Mouse (Mus musculus) midbrain, embryonic 10.5 days (tissue): ENCODE results near the gene Ankrd40. TPM values are rescaled to one million over a fixed set of nuclear protein-coding genes. Genes with fewer than 3 reads are reported as not detected.
A peak's percentile ranks its signal among the peaks of the same experiment; 100 is the strongest.

Experiments used
- DNase-seq: peaks from one replicate; pipeline ENCODE4 v3.0.0-alpha.2; 2017; ENCODE audit warnings: low spot score
- H3K27ac ChIP-seq: fragments of 300-500 bp; sonication (generic); replicated peaks from 2 replicates; pipeline ENCODE4 v1.5.1; 2016; ENCODE audit warnings: mild to moderate bottlenecking
- H3K27me3 ChIP-seq: fragments of 300-500 bp; sonication (generic); 2 replicates; pipeline ENCODE4 v1.6.1; 2016; ENCODE audit warnings: low read depth, mild to moderate bottlenecking; ENCODE audit not compliant: poor library complexity, severe bottlenecking
- H3K36me3 ChIP-seq: fragments of 300-500 bp; sonication (generic); 2 replicates; pipeline ENCODE4 v1.6.1; 2016; ENCODE audit warnings: mild to moderate bottlenecking, moderate library complexity
- H3K4me1 ChIP-seq: fragments of 300-500 bp; sonication (generic); 2 replicates; pipeline ENCODE4 v1.6.1; 2016
- H3K4me3 ChIP-seq: fragments of 300-500 bp; sonication (generic); 2 replicates; pipeline ENCODE4 v1.5.1; 2016; ENCODE audit warnings: mild to moderate bottlenecking, moderate library complexity
- H3K9me3 ChIP-seq: fragments of 300-500 bp; sonication (generic); replicated peaks from 2 replicates; pipeline ENCODE4 v1.6.1; 2016; ENCODE audit warnings: mild to moderate bottlenecking
- WGBS: fragments of 180-500 bp; shearing (Covaris S2); methylation state at CpG from one replicate; pipeline ENCODE4 v1.1.7; 2016; 5-methylcytosine and 5-hydroxymethylcytosine counted together
- polyA plus RNA-seq: library from polyadenylated mRNA; unstranded; fragments of >200 nt; fragmentation: Nextera tagmentation; extraction: Ambion mirVana; gene quantifications from 2 replicates; pipeline ENCODE4 v1.2.1, GENCODE M21; 2016

Gene Ankrd40
- polyA plus RNA-seq, 1 experiment from 2014 or later: 11.1 TPM

- Histone ChIP-seq H3K9me3 (no peaks in the 10 kb centered on the region), H3K27me3 (no peaks in the 10 kb centered on the region), H3K27ac (no peak overlapping the region), H3K4me3 (peak overlapping the region; percentile 14; the same call in 1 of the 2 replicates), H3K36me3 (peaks cover 8% of the 10 kb centered on the region), H3K4me1 (peaks cover 47% of the 10 kb centered on the region)
- 53% methylated on average over 4 of the region's 4 CpGs for WGBS
- DNase-seq: no peak
Observed at GRCm38 (mm10) chr11:94329270-94329891, 1.6 kb downstream of the Ankrd40 start.

GRCm38 (mm10) chr11:94330211-94330610, 2.4 kb downstream of the Ankrd40 start:
- H3K4me3 ChIP-seq: no peak overlapping the region
- WGBS: 92% methylated on average over 3 of the region's 3 CpGs
- peaks cover 47% of the 10 kb centered on the region for H3K4me1 ChIP-seq
- H3K27ac ChIP-seq: no peak overlapping the region
- peaks cover 16% of the 10 kb centered on the region for H3K36me3 ChIP-seq
- no peaks in the 10 kb centered on the region for H3K9me3 ChIP-seq
- no peak for DNase-seq
- H3K27me3 ChIP-seq: no peaks in the 10 kb centered on the region

GRCm38 (mm10) chr11:94332726-94333125, 4.9 kb downstream of the Ankrd40 start:
- no peaks in the 10 kb centered on the region for H3K9me3 ChIP-seq
- 92% methylated on average over 6 of the region's 6 CpGs for WGBS
- DNase-seq: no peak
- H3K27me3 ChIP-seq: no peaks in the 10 kb centered on the region
- H3K27ac ChIP-seq: no peak overlapping the region
- H3K36me3 ChIP-seq: peaks cover 38% of the 10 kb centered on the region
- peaks cover 35% of the 10 kb centered on the region for H3K4me1 ChIP-seq
- no peak overlapping the region for H3K4me3 ChIP-seq

- H3K4me1 ChIP-seq: peaks cover 21% of the 10 kb centered on the region
- no peaks in the 10 kb centered on the region for H3K27me3 ChIP-seq
- no peak overlapping the region for H3K27ac ChIP-seq
- no peak for DNase-seq
- H3K4me3 ChIP-seq: no peak overlapping the region
- 95% methylated on average over 8 of the region's 8 CpGs for WGBS
- no peaks in the 10 kb centered on the region for H3K9me3 ChIP-seq
- peaks cover 55% of the 10 kb centered on the region for H3K36me3 ChIP-seq
Observed at GRCm38 (mm10) chr11:94334386-94334968, 6.7 kb downstream of the Ankrd40 start.

GRCm38 (mm10) chr11:94336551-94336950, 8.8 kb downstream of the Ankrd40 start:
- peaks cover 20% of the 10 kb centered on the region for H3K4me1 ChIP-seq
- H3K4me3 ChIP-seq: no peak overlapping the region
- no peak overlapping the region for H3K27ac ChIP-seq
- DNase-seq: no peak
- no peaks in the 10 kb centered on the region for H3K9me3 ChIP-seq
- H3K27me3 ChIP-seq: no peaks in the 10 kb centered on the region
- H3K36me3 ChIP-seq: peaks cover 63% of the 10 kb centered on the region

- Histone ChIP-seq H3K36me3 (peaks cover 63% of the 10 kb centered on the region), H3K27me3 (no peaks in the 10 kb centered on the region), H3K4me3 (no peak overlapping the region), H3K27ac (no peak overlapping the region), H3K9me3 (no peaks in the 10 kb centered on the region), H3K4me1 (peaks cover 38% of the 10 kb centered on the region)
- 90% methylated on average over 2 of the region's 2 CpGs for WGBS
- DNase-seq: no peak
Observed at GRCm38 (mm10) chr11:94338347-94338746, 10.5 kb downstream of the Ankrd40 start.

GRCm38 (mm10) chr11:94339732-94340585, 12.2 kb downstream of the Ankrd40 start:
- WGBS: 62% methylated on average over 18 of the region's 18 CpGs
- peaks cover 54% of the 10 kb centered on the region for H3K4me1 ChIP-seq
- DNase-seq: peak; percentile 71
- no peaks in the 10 kb centered on the region for H3K9me3 ChIP-seq
- peaks cover 5% of the 10 kb centered on the region; the same call in 1 of the 2 replicates for H3K27me3 ChIP-seq
- H3K36me3 ChIP-seq: peaks cover 50% of the 10 kb centered on the region
- H3K27ac ChIP-seq: peak overlapping the region; percentile 68
- no peak overlapping the region for H3K4me3 ChIP-seq

- H3K27me3 ChIP-seq: peaks cover 12% of the 10 kb centered on the region; the same call in 1 of the 2 replicates
- peaks cover 37% of the 10 kb centered on the region for H3K36me3 ChIP-seq
- H3K27ac ChIP-seq: peak overlapping the region; percentile 75
- WGBS: 72% methylated on average over 10 of the region's 10 CpGs
- H3K9me3 ChIP-seq: no peaks in the 10 kb centered on the region
- no peak for DNase-seq
- no peak overlapping the region for H3K4me3 ChIP-seq
- peaks cover 58% of the 10 kb centered on the region for H3K4me1 ChIP-seq
Observed at GRCm38 (mm10) chr11:94340948-94341933, 13.4 kb downstream of the Ankrd40 start.

GRCm38 (mm10) chr11:94342114-94342905, 14.5 kb downstream of the Ankrd40 start:
- Histone ChIP-seq H3K9me3 (no peaks in the 10 kb centered on the region), H3K27me3 (peaks cover 12% of the 10 kb centered on the region; the same call in 1 of the 2 replicates), H3K27ac (peak overlapping the region; percentile 80), H3K4me1 (peaks cover 58% of the 10 kb centered on the region), H3K36me3 (peaks cover 30% of the 10 kb centered on the region), H3K4me3 (no peak overlapping the region)
- 27% methylated on average over 13 of the region's 13 CpGs for WGBS
- peak; percentile 63 for DNase-seq

- Histone ChIP-seq H3K9me3 (no peaks in the 10 kb centered on the region), H3K4me3 (no peak overlapping the region), H3K4me1 (peaks cover 58% of the 10 kb centered on the region), H3K27me3 (peaks cover 12% of the 10 kb centered on the region; the same call in 1 of the 2 replicates), H3K36me3 (peaks cover 13% of the 10 kb centered on the region), H3K27ac (peak overlapping the region; percentile 80)
- peak; percentile 54 for DNase-seq
- WGBS: 9% methylated on average over 5 of the region's 5 CpGs
Observed at GRCm38 (mm10) chr11:94343955-94344358, 16.2 kb downstream of the Ankrd40 start.

- H3K4me3 ChIP-seq: no peak overlapping the region
- peaks cover 12% of the 10 kb centered on the region; the same call in 1 of the 2 replicates for H3K27me3 ChIP-seq
- H3K36me3 ChIP-seq: peaks cover 8% of the 10 kb centered on the region
- H3K27ac ChIP-seq: peak overlapping the region; percentile 80
- WGBS: 58% methylated on average over 1 of the region's 1 CpGs
- H3K9me3 ChIP-seq: no peaks in the 10 kb centered on the region
- DNase-seq: no peak
- H3K4me1 ChIP-seq: peaks cover 58% of the 10 kb centered on the region
Observed at GRCm38 (mm10) chr11:94344470-94344869, 16.7 kb downstream of the Ankrd40 start.
